Mouse (Mus musculus): ENCODE measurements around the gene Spin2f. TPM values are rescaled to one million over a fixed set of nuclear protein-coding genes. Genes with fewer than 3 reads are reported as not detected.

Gene Spin2f
- not detected for polyA plus RNA-seq (2014; fragmentation: Illumina TruSeq; extraction: RNeasy Lipid Tissue Mini Kit (QIAGEN cat#74804); ENCODE audit: low read depth, low replicate concordance)

GRCm38 (mm10) chrX:31253594-31253993, at the start of gene Spin2f:
Spin2f (plus strand) TSS chrX:31253894.

Other genes starting within 250 kb of the Spin2f start
- gene Btbd35f29, start 136.2 kb upstream of the Spin2f start, polyA plus RNA-seq (2014; fragmentation: Illumina TruSeq; extraction: RNeasy Lipid Tissue Mini Kit (QIAGEN cat#74804); ENCODE audit: low read depth, low replicate concordance), result not detected
- not detected for gene Btbd35f26, start 82.6 kb downstream of the Spin2f start, polyA plus RNA-seq (2014; fragmentation: Illumina TruSeq; extraction: RNeasy Lipid Tissue Mini Kit (QIAGEN cat#74804); ENCODE audit: low read depth, low replicate concordance)
- gene Btbd35f19, start 130.0 kb downstream of the Spin2f start, polyA plus RNA-seq (2014; fragmentation: Illumina TruSeq; extraction: RNeasy Lipid Tissue Mini Kit (QIAGEN cat#74804); ENCODE audit: low read depth, low replicate concordance), result not detected

All from adipose tissue, adult 10 weeks (tissue).